Mouse (Mus musculus) right cerebral cortex, adult 2 months (tissue): ENCODE measurements at regions not wholly inside any gene's neighbourhood (a gene's known extent, or its start where the extent isn't known, plus 50 kb on each side); places are given as distances from the start of the nearest gene placed in this dataset.

Experiments
- DNase-seq, 2 experiments: peaks; one replicate each; pipeline ENCODE4 v3.0.0; 2021 to 2022; ENCODE audit warnings: low spot score in 2 of 2

GRCm38 (mm10) chr9:84295891-84296290, 370.9 kb downstream of the Bckdhb start:
- no peak for DNase-seq

- DNase-seq: no peak
Observed at GRCm38 (mm10) chr9:84296456-84296855, 371.5 kb downstream of the Bckdhb start.

- no peak for DNase-seq
Observed at GRCm38 (mm10) chr9:84304398-84304797, 379.5 kb downstream of the Bckdhb start.

GRCm38 (mm10) chr9:84318811-84319210, 393.9 kb downstream of the Bckdhb start:
- DNase-seq: no peak

GRCm38 (mm10) chr9:84319338-84319737, 394.4 kb downstream of the Bckdhb start:
- DNase-seq: no peak

GRCm38 (mm10) chr9:84323145-84323544, 398.2 kb downstream of the Bckdhb start:
- DNase-seq: no peak

GRCm38 (mm10) chr9:84331083-84331602, 406.2 kb downstream of the Bckdhb start:
- no peak for DNase-seq

- DNase-seq: peak; percentile 88 to 90
Observed at GRCm38 (mm10) chr9:84343435-84344095, 418.6 kb downstream of the Bckdhb start.

- DNase-seq: no peak
Observed at GRCm38 (mm10) chr9:84350223-84350622, 425.3 kb downstream of the Bckdhb start.

- no peak for DNase-seq
Observed at GRCm38 (mm10) chr9:84354409-84354808, 429.5 kb downstream of the Bckdhb start.

- no peak for DNase-seq
Observed at GRCm38 (mm10) chr9:84356167-84356566, 431.2 kb downstream of the Bckdhb start.

- no peak for DNase-seq
Observed at GRCm38 (mm10) chr9:84359879-84360278, 434.9 kb downstream of the Bckdhb start.

- DNase-seq: no peak
Observed at GRCm38 (mm10) chr9:84360484-84360883, 435.5 kb downstream of the Bckdhb start.

GRCm38 (mm10) chr9:84363478-84363877, 438.5 kb downstream of the Bckdhb start:
- DNase-seq: no peak

- DNase-seq: no peak
Observed at GRCm38 (mm10) chr9:84369200-84369599, 444.3 kb downstream of the Bckdhb start.

GRCm38 (mm10) chr9:84370260-84370659, 445.3 kb downstream of the Bckdhb start:
- DNase-seq: no peak

- DNase-seq: no peak
Observed at GRCm38 (mm10) chr9:84375746-84376145, 450.8 kb downstream of the Bckdhb start.

- no peak for DNase-seq
Observed at GRCm38 (mm10) chr9:84376621-84377020, 451.7 kb downstream of the Bckdhb start.

- no peak for DNase-seq
Observed at GRCm38 (mm10) chr9:84381942-84382341, 457.0 kb downstream of the Bckdhb start.

- no peak for DNase-seq
Observed at GRCm38 (mm10) chr9:84389831-84390230, 464.9 kb downstream of the Bckdhb start.

- no peak for DNase-seq
Observed at GRCm38 (mm10) chr9:84394536-84395314, 469.8 kb downstream of the Bckdhb start.

- no peak for DNase-seq
Observed at GRCm38 (mm10) chr9:84399481-84399880, 474.5 kb downstream of the Bckdhb start.
